Mouse (Mus musculus) stomach, embryonic 15.5 days (tissue): Measurements from ENCODE around the gene Tmem260. TPM values are rescaled to one million over a fixed set of nuclear protein-coding genes. Genes with fewer than 3 reads are reported as not detected.

Experiments
- ATAC-seq: fragments of 200-750 bp; cut with Nextera tagmentation; 2 replicates; pipeline ENCODE4 v1.8.0; 2017; ENCODE audit warnings: low read depth, moderate number of reproducible peaks, moderate TSS enrichment; ENCODE audit not compliant: insufficient read depth, low FRiP score
- H3K27ac ChIP-seq: fragments of 300-500 bp; sonication (generic); 2 replicates; pipeline ENCODE4 v1.5.1; 2015; ENCODE audit warnings: mild to moderate bottlenecking, inconsistent platforms
- H3K27me3 ChIP-seq: fragments of 300-500 bp; sonication (generic); replicated peaks from 2 replicates; pipeline ENCODE4 v1.6.1; 2015; ENCODE audit warnings: inconsistent platforms
- H3K36me3 ChIP-seq: fragments of 300-500 bp; sonication (generic); 2 replicates; pipeline ENCODE4 v1.6.1; 2015; ENCODE audit warnings: inconsistent platforms
- H3K4me1 ChIP-seq: fragments of 300-500 bp; sonication (generic); 2 replicates; pipeline ENCODE4 v1.6.1; 2015; ENCODE audit warnings: inconsistent platforms
- H3K4me2 ChIP-seq: fragments of 300-500 bp; sonication (generic); 2 replicates; pipeline ENCODE4 v1.6.1; 2015; ENCODE audit warnings: mild to moderate bottlenecking, inconsistent platforms
- H3K4me3 ChIP-seq: fragments of 300-500 bp; sonication (generic); replicated peaks from 2 replicates; pipeline ENCODE4 v1.5.1; 2015; ENCODE audit warnings: inconsistent platforms
- H3K9ac ChIP-seq: fragments of 300-500 bp; sonication (generic); 2 replicates; pipeline ENCODE4 v1.6.1; 2015; ENCODE audit warnings: inconsistent platforms
- H3K9me3 ChIP-seq: fragments of 300-500 bp; sonication (generic); 2 replicates; pipeline ENCODE4 v1.6.1; 2016; ENCODE audit warnings: inconsistent platforms
- WGBS: fragments of 180-500 bp; shearing (Covaris S2); methylation state at CpG from one replicate; pipeline ENCODE4 v1.1.7; 2015; 5-methylcytosine and 5-hydroxymethylcytosine counted together
- polyA plus RNA-seq: library from polyadenylated mRNA; unstranded; fragments of >200 nt; fragmentation: Nextera tagmentation; extraction: Ambion mirVana; gene quantifications from 2 replicates; pipeline ENCODE4 v1.2.1, GENCODE M21; 2015

Gene Tmem260
- polyA plus RNA-seq, 1 experiment from 2014 or later = 17.7 TPM

DNA sequence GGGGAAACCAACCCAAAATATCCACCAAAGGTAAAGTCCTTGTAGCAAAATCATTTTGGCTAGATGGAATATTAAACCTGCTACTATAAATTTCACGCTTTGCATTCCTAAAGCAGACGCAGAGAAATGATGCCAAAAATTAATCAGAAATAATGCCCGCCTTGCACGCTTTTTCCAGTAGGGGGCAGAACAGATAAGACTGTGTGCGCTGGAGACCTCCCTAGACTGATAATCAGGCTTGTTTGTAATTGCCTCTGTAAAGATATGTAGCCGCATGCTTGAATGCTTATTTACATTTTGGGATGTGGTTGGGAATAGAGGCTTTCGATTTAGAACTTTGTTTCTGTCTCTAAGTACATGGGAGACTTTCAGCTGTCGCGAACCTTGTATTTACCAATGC lies 78.2 kb downstream of the Tmem260 start:
- Histone ChIP-seq H3K27ac (no peak overlapping the region), H3K36me3 (no peaks in the 10 kb centered on the region), H3K27me3 (no peaks in the 10 kb centered on the region), H3K4me1 (no peaks in the 10 kb centered on the region), H3K4me2 (no peak overlapping the region), H3K9me3 (no peaks in the 10 kb centered on the region), H3K9ac (no peak overlapping the region), H3K4me3 (no peak overlapping the region)
- ATAC-seq = no peak
- WGBS = 43% methylated on average over 9 of the region's 9 CpGs

GRCm38 (mm10) chr14:48525055-48525454 lies 79.1 kb downstream of the Tmem260 start:
- H3K4me1 ChIP-seq = no peaks in the 10 kb centered on the region
- no peak overlapping the region for H3K4me2 ChIP-seq
- H3K27ac ChIP-seq = no peak overlapping the region
- no peak for ATAC-seq
- no peaks in the 10 kb centered on the region for H3K9me3 ChIP-seq
- H3K27me3 ChIP-seq = no peaks in the 10 kb centered on the region
- WGBS = 57% methylated on average over 6 of the region's 6 CpGs
- H3K4me3 ChIP-seq = no peak overlapping the region
- no peaks in the 10 kb centered on the region for H3K36me3 ChIP-seq
- H3K9ac ChIP-seq = no peak overlapping the region

GRCm38 (mm10) chr14:48530629-48531028 lies 84.7 kb downstream of the Tmem260 start:
- Histone ChIP-seq H3K9ac (no peak overlapping the region), H3K4me2 (no peak overlapping the region), H3K4me3 (no peak overlapping the region), H3K27me3 (no peaks in the 10 kb centered on the region), H3K9me3 (no peaks in the 10 kb centered on the region), H3K4me1 (no peaks in the 10 kb centered on the region), H3K36me3 (no peaks in the 10 kb centered on the region), H3K27ac (no peak overlapping the region)
- ATAC-seq = no peak
- 60% methylated on average over 10 of the region's 10 CpGs for WGBS

DNA sequence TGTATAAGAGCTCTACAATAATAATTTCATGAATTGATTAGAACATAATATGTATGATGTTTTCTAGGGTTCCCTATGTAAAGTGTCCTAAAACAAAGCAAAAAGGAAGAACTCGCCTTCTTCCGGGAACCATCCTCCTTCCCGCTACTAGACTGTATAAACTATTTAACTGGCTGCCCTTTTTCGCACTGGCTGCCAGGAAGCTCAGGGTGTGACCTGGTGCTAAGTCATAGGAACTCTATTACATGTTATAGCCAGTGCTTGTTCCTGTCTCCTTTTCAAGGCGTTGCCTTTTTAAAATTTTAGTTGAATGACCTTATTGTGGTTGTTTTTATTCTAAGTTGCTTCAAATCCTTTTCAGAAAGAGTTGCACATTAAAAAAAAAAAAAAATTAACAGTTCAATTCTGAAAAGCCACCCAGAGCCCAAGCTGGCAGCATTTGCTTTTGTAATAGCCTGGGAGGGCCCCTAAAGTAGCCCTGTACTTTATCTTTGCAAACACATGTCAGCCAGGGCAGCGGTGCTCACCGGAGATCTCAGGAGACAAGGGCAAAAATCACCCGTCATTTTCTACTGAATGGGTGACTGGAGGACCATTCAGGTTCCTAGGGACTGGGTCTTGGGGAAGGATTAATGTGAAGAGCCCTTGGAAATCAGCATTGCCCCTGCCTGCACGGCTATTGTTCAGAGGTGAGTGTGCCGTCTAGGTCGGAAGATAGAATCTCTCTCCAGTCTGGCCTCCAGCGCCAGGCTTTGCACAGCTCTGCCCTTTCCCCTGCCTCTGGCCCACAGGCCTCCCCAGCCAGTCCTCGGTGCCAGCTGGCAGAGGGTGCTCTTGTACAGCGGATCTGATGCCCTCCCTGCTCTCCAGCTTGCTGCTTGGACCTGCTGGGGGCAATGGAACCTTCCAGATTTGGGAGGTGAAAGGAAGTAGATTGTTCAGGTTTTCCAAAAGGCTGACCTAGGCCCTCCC lies 92.2 kb downstream of the Tmem260 start:
- ATAC-seq = peak; percentile 91; the same call in 1 of the 2 replicates
- WGBS = 65% methylated on average over 14 of the region's 14 CpGs

DNA sequence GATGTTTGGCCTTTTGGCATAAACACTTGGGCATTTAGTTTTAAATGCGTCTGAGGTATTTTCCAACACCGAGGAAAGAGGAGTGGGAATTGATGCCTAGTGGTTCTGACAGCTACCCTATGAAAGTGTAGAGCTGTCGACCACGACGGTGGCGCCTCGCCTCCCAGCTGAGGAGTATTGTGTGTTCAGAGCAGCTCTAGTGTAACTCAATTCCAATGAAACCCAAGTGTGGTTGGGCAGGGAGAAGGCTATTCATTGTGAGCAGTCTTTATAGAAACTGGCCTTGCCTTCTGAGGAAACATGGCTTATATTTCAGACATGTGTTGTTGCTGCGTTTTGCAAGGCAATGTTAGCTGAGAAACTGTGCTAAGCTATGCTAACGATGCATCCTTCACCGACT lies 99.2 kb downstream of the Tmem260 start:
- H3K27me3 ChIP-seq = no peaks in the 10 kb centered on the region
- H3K4me3 ChIP-seq = no peak overlapping the region
- 75% methylated on average over 10 of the region's 10 CpGs for WGBS
- no peak overlapping the region for H3K4me2 ChIP-seq
- no peaks in the 10 kb centered on the region for H3K36me3 ChIP-seq
- H3K27ac ChIP-seq = no peak overlapping the region
- H3K9me3 ChIP-seq = no peaks in the 10 kb centered on the region
- no peak for ATAC-seq
- H3K4me1 ChIP-seq = no peaks in the 10 kb centered on the region
- no peak overlapping the region for H3K9ac ChIP-seq

More for the DNA sequence above, 92.2 kb downstream of the Tmem260 start:
- Histone ChIP-seq H3K27ac (no peak overlapping the region), H3K9ac (no peak overlapping the region), H3K27me3 (no peaks in the 10 kb centered on the region), H3K4me1 (no peaks in the 10 kb centered on the region), H3K4me3 (no peak overlapping the region), H3K36me3 (no peaks in the 10 kb centered on the region), H3K9me3 (no peaks in the 10 kb centered on the region), H3K4me2 (no peak overlapping the region)

DNA sequence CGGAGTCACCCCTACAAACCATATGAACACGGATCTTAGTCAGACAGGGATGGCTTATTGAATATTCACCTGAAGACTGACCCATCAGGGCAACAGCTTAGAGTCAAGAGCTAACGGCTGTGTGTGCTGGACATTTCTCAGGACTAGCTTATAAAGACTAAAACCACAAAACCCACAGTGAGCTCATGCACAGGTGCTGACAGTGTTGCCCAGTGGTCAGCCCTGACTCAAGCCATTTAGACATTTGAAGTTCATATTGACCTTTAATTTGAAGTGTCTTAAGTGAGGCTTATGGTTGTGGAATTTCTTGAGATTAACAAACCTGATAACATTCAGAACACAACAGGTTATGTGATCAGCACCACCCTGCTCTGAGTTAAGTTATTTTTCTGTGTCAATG lies 100.1 kb downstream of the Tmem260 start:
- Histone ChIP-seq H3K27ac (no peak overlapping the region), H3K4me1 (no peaks in the 10 kb centered on the region), H3K4me3 (no peak overlapping the region), H3K27me3 (no peaks in the 10 kb centered on the region), H3K4me2 (no peak overlapping the region), H3K9me3 (no peaks in the 10 kb centered on the region), H3K36me3 (no peaks in the 10 kb centered on the region), H3K9ac (no peak overlapping the region)
- 91% methylated on average over 3 of the region's 3 CpGs for WGBS
- no peak for ATAC-seq

GRCm38 (mm10) chr14:48549703-48550102 lies 103.8 kb downstream of the Tmem260 start:
- Histone ChIP-seq H3K4me2 (no peak overlapping the region), H3K27ac (no peak overlapping the region), H3K4me3 (no peak overlapping the region), H3K27me3 (no peaks in the 10 kb centered on the region), H3K9me3 (no peaks in the 10 kb centered on the region), H3K9ac (no peak overlapping the region), H3K36me3 (no peaks in the 10 kb centered on the region), H3K4me1 (no peaks in the 10 kb centered on the region)
- ATAC-seq = no peak
- 72% methylated on average over 7 of the region's 7 CpGs for WGBS

GRCm38 (mm10) chr14:48553216-48553615 lies 107.3 kb downstream of the Tmem260 start:
- H3K27me3 ChIP-seq = no peaks in the 10 kb centered on the region
- no peak overlapping the region for H3K27ac ChIP-seq
- H3K9ac ChIP-seq = no peak overlapping the region
- ATAC-seq = no peak
- WGBS = 73% methylated on average over 4 of the region's 4 CpGs
- H3K9me3 ChIP-seq = no peaks in the 10 kb centered on the region
- H3K36me3 ChIP-seq = no peaks in the 10 kb centered on the region
- no peaks in the 10 kb centered on the region for H3K4me1 ChIP-seq
- H3K4me2 ChIP-seq = no peak overlapping the region
- no peak overlapping the region for H3K4me3 ChIP-seq

DNA sequence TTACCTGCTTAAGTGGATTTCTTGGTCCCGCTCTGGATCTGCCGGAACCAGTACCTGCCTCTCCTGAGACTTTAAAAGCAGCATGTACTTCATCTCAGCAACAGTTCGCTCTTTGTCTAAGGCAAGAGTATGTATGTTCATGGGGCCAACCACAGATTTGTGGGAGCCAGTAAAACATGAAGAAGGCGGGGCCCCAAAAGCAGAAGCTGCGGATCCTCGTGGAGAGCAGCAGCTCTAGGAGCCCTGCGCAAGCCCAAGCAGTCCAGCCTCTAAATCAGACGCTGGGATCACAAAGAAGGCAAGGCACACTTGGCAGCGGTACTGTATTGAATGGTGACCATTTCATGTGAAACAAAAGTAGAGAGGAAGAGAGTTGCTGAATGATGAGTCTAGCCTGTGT lies 107.8 kb downstream of the Tmem260 start:
- H3K4me1 ChIP-seq = no peaks in the 10 kb centered on the region
- H3K4me3 ChIP-seq = no peak overlapping the region
- H3K36me3 ChIP-seq = no peaks in the 10 kb centered on the region
- no peaks in the 10 kb centered on the region for H3K9me3 ChIP-seq
- H3K27ac ChIP-seq = no peak overlapping the region
- WGBS = 87% methylated on average over 9 of the region's 9 CpGs
- no peak overlapping the region for H3K9ac ChIP-seq
- no peak overlapping the region for H3K4me2 ChIP-seq
- H3K27me3 ChIP-seq = no peaks in the 10 kb centered on the region
- ATAC-seq = no peak

- Histone ChIP-seq H3K36me3 (no peaks in the 10 kb centered on the region), H3K4me3 (no peak overlapping the region), H3K27ac (no peak overlapping the region), H3K9me3 (no peaks in the 10 kb centered on the region), H3K4me2 (no peak overlapping the region), H3K4me1 (no peaks in the 10 kb centered on the region), H3K9ac (no peak overlapping the region), H3K27me3 (no peaks in the 10 kb centered on the region)
- WGBS = 48% methylated on average over 4 of the region's 4 CpGs
- no peak for ATAC-seq
Measured at GRCm38 (mm10) chr14:48558975-48559374, 113.1 kb downstream of the Tmem260 start.

DNA sequence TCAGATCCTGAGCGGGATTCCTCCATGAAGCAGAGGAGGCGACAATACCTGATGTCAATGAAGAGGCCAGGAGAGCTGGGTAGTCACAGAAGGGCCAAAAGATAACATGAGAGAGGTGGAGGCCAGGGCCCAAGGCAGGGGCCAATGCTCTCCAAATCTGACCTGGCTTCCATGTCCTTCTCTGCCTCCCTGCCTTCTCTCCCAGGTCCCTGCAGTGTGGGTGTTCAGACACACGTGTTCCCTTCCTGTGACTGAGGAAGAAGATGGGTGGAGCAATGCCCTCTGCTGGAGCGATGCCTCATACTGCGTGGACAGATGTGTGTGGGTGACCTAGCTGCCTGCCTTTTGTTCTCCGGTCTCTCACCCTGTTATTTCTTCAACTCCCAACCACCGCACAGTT lies 113.8 kb downstream of the Tmem260 start:
- Histone ChIP-seq H3K4me1 (no peaks in the 10 kb centered on the region), H3K9me3 (no peaks in the 10 kb centered on the region), H3K9ac (no peak overlapping the region), H3K4me2 (no peak overlapping the region), H3K4me3 (no peak overlapping the region), H3K36me3 (no peaks in the 10 kb centered on the region), H3K27ac (no peak overlapping the region), H3K27me3 (no peaks in the 10 kb centered on the region)
- 81% methylated on average over 7 of the region's 7 CpGs for WGBS
- no peak for ATAC-seq

GRCm38 (mm10) chr14:48566596-48566995 lies 120.7 kb downstream of the Tmem260 start:
- Histone ChIP-seq H3K9ac (no peak overlapping the region), H3K9me3 (no peaks in the 10 kb centered on the region), H3K4me3 (no peak overlapping the region), H3K4me1 (no peaks in the 10 kb centered on the region), H3K27ac (no peak overlapping the region), H3K36me3 (no peaks in the 10 kb centered on the region), H3K27me3 (no peaks in the 10 kb centered on the region), H3K4me2 (no peak overlapping the region)
- WGBS = 76% methylated on average over 7 of the region's 7 CpGs
- ATAC-seq = no peak
